Mouse (Mus musculus) midbrain, embryonic 16.5 days (tissue): ENCODE data around the gene Herc3. TPM values are rescaled to one million over a fixed set of nuclear protein-coding genes. Genes with fewer than 3 reads are reported as not detected.

Source experiments
- ATAC-seq: fragments of 200-750 bp; cut with Nextera tagmentation; 2 replicates; pipeline ENCODE4 v1.8.0; 2017; ENCODE audit warnings: moderate TSS enrichment
- H3K27ac ChIP-seq: fragments of 300-500 bp; sonication (generic); 2 replicates; pipeline ENCODE4 v1.5.1; 2014; ENCODE audit warnings: mild to moderate bottlenecking, low read length, mixed read lengths
- H3K27me3 ChIP-seq: fragments of 300-500 bp; sonication (generic); 2 replicates; pipeline ENCODE4 v1.6.1; 2014; ENCODE audit warnings: low read depth, low read length, mixed read lengths; ENCODE audit not compliant: control insufficient read depth, insufficient read depth
- H3K36me3 ChIP-seq: fragments of 300-500 bp; sonication (generic); 2 replicates; pipeline ENCODE4 v1.6.1; 2014; ENCODE audit warnings: mild to moderate bottlenecking, low read length, moderate library complexity, mixed read lengths; ENCODE audit not compliant: control insufficient read depth, insufficient read depth
- H3K4me1 ChIP-seq: fragments of 300-500 bp; sonication (generic); 2 replicates; pipeline ENCODE4 v1.6.1; 2014; ENCODE audit warnings: mild to moderate bottlenecking, low read length, mixed read lengths; ENCODE audit not compliant: control insufficient read depth, insufficient read depth
- H3K4me2 ChIP-seq: fragments of 300-500 bp; sonication (generic); 2 replicates; pipeline ENCODE4 v1.6.1; 2014; ENCODE audit warnings: mild to moderate bottlenecking, low read length, mixed read lengths
- H3K4me3 ChIP-seq: fragments of 300-500 bp; sonication (generic); 2 replicates; pipeline ENCODE4 v1.5.1; 2014; ENCODE audit warnings: low read depth, mild to moderate bottlenecking, low read length, moderate library complexity, mixed read lengths
- H3K9ac ChIP-seq: fragments of 300-500 bp; sonication (generic); 2 replicates; pipeline ENCODE4 v1.6.1; 2014; ENCODE audit warnings: low read depth, low read length, mixed read lengths
- H3K9me3 ChIP-seq: fragments of 300-500 bp; sonication (generic); replicated peaks from 2 replicates; pipeline ENCODE4 v1.6.1; 2014; ENCODE audit warnings: mild to moderate bottlenecking, low read length, mixed read lengths; ENCODE audit not compliant: control insufficient read depth, poor library complexity, severe bottlenecking
- WGBS: fragments of 180-500 bp; shearing (Covaris S2); extraction: QIAGEN DNeasy Blood & Tissue Kit; methylation state at CpG from one replicate; pipeline ENCODE4 v1.1.7; 2014; 5-methylcytosine and 5-hydroxymethylcytosine counted together
- polyA plus RNA-seq: library from polyadenylated mRNA; unstranded; fragments of >200 nt; fragmentation: Nextera tagmentation; extraction: Ambion mirVana; gene quantifications from 2 replicates; pipeline ENCODE4 v1.2.1, GENCODE M21; 2015

Herc3 gene
- polyA plus RNA-seq, 1 experiment from 2014 or later, result 31.9 TPM

DNA sequence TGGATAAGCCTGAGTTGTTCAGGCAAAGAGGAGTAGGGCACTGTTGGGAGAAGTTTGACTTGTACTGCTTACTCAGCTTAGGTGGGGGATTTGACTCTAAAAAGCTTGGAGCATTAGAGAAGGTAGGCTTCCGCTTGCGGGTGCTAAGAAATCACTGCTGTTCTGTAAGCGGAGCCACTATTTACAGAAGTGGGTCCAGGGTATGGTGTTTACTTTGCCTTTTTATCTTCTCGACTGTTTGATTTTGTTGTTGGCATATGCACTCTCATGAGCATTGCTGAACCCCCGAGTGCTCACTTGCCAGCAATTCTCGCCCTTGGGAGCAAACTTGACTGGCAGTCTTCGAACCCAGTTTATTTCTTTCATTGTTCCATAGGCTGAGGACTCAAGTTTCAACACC lies 69.3 kb downstream of the Herc3 start:
- Histone ChIP-seq H3K27me3 (no peaks in the 10 kb centered on the region), H3K27ac (no peak overlapping the region), H3K9me3 (no peaks in the 10 kb centered on the region), H3K4me2 (no peak overlapping the region), H3K36me3 (peaks cover 12% of the 10 kb centered on the region), H3K4me3 (no peak overlapping the region), H3K9ac (no peak overlapping the region), H3K4me1 (peaks cover 10% of the 10 kb centered on the region)
- 93% methylated on average over 7 of the region's 7 CpGs for WGBS
- no peak for ATAC-seq

DNA sequence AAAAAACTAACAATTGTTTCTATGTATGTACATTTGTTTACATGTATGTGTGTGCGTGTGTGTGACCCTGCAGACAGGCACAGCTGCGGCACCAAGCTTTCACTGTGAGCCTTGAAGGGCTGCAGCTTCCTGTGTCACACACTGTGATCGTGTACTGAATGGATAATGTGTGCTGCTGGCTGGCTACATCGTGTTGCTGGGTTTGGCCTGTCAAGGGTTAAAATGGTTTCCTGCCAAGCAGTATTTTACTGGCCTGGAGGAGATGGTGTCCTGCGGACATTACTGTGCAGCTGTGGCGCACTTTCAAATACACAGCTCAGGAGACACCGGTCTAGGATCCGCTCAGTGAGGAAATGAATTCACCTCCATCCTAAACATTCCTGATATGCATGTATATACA lies 71.9 kb downstream of the Herc3 start:
- ATAC-seq, result peak; percentile 63
- peaks cover 12% of the 10 kb centered on the region for H3K4me1 ChIP-seq
- no peaks in the 10 kb centered on the region for H3K27me3 ChIP-seq
- H3K4me2 ChIP-seq, result peak overlapping the region; percentile 36
- H3K9me3 ChIP-seq, result peaks cover 10% of the 10 kb centered on the region
- H3K36me3 ChIP-seq, result peaks cover 14% of the 10 kb centered on the region
- WGBS, result 15% methylated on average over 8 of the region's 8 CpGs
- peak overlapping the region; percentile 46; the same call in 1 of the 2 replicates for H3K9ac ChIP-seq
- H3K4me3 ChIP-seq, result no peak overlapping the region
- peak overlapping the region; percentile 61 for H3K27ac ChIP-seq

DNA sequence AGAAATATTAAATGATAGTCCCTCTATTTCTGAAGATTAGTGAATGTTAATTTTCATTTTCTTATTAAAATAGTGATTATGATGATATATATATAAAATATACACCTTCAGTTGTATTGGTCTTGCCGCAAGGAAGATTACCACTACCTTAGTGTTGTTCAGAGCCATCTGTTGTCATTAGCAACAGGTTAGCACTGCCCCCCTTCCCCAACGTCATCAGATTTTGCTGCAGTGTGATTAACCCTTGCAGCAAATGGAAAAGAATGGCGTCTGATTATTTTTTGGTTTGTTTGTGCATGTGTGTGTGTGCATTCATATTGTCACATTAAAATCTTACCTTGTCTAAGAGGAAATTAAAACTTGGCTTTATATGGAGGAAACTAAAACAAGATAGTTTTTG lies 73.3 kb downstream of the Herc3 start:
- 51% methylated on average over 3 of the region's 3 CpGs for WGBS
- H3K4me3 ChIP-seq, result no peak overlapping the region
- ATAC-seq, result no peak

DNA sequence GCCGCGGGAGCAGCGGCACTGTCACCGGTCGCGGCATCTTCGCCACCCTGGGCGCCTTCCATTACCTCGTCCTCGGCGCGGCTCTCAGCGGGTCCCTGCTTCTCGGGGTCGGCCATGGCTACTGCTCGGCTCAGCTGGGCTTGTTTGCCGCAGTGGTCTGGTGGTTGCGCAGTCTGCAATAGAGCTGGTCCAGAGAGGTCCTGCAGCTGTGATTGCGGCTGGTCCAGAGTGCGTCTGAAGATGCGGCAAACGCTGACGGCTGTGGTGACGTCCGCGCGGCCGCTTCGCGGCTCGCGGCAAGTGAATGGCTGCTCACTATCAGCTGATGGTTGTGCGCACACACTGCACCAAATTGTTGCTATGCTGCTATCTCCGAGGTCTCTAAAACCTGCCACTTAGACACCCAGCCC lies 75.6 kb downstream of the Herc3 start, which contains the start of gene Nap1l5:
Nap1l5 (minus strand) TSS at position 225 of the 410 bp plus-strand sequence.
- peaks cover 10% of the 10 kb centered on the region for H3K9me3 ChIP-seq
- peaks cover 11% of the 10 kb centered on the region for H3K4me1 ChIP-seq
- no peaks in the 10 kb centered on the region for H3K27me3 ChIP-seq
- peak within 1 kb of the TSS; percentile 58 for H3K9ac ChIP-seq
- 36% methylated on average over 34 of the region's 34 CpGs for WGBS
- H3K4me2 ChIP-seq, result peak within 1 kb of the TSS; percentile 58
- peaks cover 14% of the 10 kb centered on the region for H3K36me3 ChIP-seq
- peak within 1 kb of the TSS; percentile 86 for H3K27ac ChIP-seq
- peak; percentile 98 for ATAC-seq
- peak within 1 kb of the TSS; percentile 49 for H3K4me3 ChIP-seq

More for the DNA sequence above, 73.3 kb downstream of the Herc3 start:
- peaks cover 12% of the 10 kb centered on the region for H3K4me1 ChIP-seq
- no peak overlapping the region for H3K9ac ChIP-seq
- H3K36me3 ChIP-seq, result peaks cover 14% of the 10 kb centered on the region
- peaks cover 10% of the 10 kb centered on the region for H3K9me3 ChIP-seq
- H3K27ac ChIP-seq, result no peak overlapping the region
- no peaks in the 10 kb centered on the region for H3K27me3 ChIP-seq
- H3K4me2 ChIP-seq, result no peak overlapping the region

DNA sequence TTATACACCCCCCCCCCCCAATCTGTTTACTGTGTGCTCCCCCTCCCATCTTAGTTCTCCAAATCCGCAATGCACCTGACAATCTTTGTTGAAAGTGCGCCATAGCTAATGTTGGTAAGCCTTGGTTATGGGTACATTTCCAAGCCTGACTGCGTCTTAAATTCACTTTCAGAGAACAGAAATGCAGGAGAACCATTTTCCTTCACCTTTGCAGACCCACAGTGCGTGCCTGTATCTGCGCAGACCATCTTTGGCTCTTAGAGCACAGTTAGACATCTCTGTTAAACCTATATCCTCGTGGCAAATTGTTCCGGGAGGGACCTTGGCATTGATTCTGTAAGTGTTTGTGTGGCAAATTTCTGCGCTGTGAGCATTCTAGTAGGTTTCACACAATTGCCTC lies 76.1 kb downstream of the Herc3 start:
- H3K4me1 ChIP-seq, result peaks cover 9% of the 10 kb centered on the region
- peak; percentile 16; the same call in 1 of the 2 replicates for ATAC-seq
- peak overlapping the region; percentile 54 for H3K9ac ChIP-seq
- H3K36me3 ChIP-seq, result peaks cover 14% of the 10 kb centered on the region
- WGBS, result 64% methylated on average over 8 of the region's 8 CpGs
- H3K27me3 ChIP-seq, result no peaks in the 10 kb centered on the region
- H3K9me3 ChIP-seq, result peaks cover 10% of the 10 kb centered on the region
- peak overlapping the region; percentile 49 for H3K4me3 ChIP-seq
- peak overlapping the region; percentile 58 for H3K4me2 ChIP-seq
- H3K27ac ChIP-seq, result peak overlapping the region; percentile 86

DNA sequence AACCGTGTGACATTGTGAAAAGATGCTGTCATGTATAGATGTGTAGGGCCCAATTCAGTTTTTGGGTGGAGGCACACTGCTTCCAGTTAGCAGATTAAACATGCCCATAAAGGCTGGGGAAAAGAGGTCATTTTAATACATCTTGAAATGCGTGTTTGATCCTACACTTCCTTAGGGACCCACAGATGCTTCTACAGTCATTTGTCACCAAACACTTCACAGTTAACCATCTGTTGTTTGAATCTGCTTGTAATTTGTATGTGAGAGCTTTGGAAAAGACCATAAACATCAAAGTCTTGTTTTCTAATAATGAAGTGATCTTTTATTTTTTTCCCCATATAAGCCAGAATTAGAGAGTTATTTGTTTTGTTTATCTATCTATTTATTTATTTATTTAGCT lies 76.5 kb downstream of the Herc3 start:
- peak overlapping the region; percentile 49; the same call in 1 of the 2 replicates for H3K4me3 ChIP-seq
- no peak for ATAC-seq
- peak overlapping the region; percentile 86 for H3K27ac ChIP-seq
- 56% methylated on average over 2 of the region's 2 CpGs for WGBS
- peak overlapping the region; percentile 58 for H3K4me2 ChIP-seq
- no peaks in the 10 kb centered on the region for H3K27me3 ChIP-seq
- peak overlapping the region; percentile 54; the same call in 1 of the 2 replicates for H3K9ac ChIP-seq
- H3K9me3 ChIP-seq, result peaks cover 10% of the 10 kb centered on the region
- H3K4me1 ChIP-seq, result peaks cover 9% of the 10 kb centered on the region
- H3K36me3 ChIP-seq, result peaks cover 14% of the 10 kb centered on the region

DNA sequence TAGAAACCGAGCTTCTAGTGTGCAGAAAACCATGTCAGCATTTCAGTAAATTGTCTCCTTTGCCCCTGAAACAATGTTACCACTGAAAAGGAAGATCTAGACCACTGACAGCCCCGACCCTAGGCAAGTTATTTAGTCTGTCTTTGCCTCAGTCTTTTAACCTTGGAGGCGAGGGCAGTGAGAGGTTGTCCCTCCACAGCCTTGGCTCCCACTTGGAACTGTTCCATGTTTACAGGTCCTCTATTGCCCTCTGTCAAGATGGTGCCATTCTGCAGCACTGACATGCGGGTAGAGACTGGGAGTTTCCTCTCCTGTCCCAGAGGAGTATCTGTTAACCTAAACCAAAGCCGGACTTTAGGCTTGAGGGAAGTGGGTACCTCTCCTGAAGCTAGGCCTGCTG lies 81.6 kb downstream of the Herc3 start:
- no peak for ATAC-seq
- Histone ChIP-seq H3K4me3 (no peak overlapping the region), H3K27me3 (no peaks in the 10 kb centered on the region), H3K9ac (no peak overlapping the region), H3K4me2 (no peak overlapping the region), H3K27ac (no peak overlapping the region), H3K36me3 (0 out of 2 replicates have a peak, but pooled peaks cover 4% of the 10 kb centered on the region), H3K4me1 (no peaks in the 10 kb centered on the region), H3K9me3 (no peaks in the 10 kb centered on the region)
- WGBS, result 79% methylated on average over 5 of the region's 5 CpGs

DNA sequence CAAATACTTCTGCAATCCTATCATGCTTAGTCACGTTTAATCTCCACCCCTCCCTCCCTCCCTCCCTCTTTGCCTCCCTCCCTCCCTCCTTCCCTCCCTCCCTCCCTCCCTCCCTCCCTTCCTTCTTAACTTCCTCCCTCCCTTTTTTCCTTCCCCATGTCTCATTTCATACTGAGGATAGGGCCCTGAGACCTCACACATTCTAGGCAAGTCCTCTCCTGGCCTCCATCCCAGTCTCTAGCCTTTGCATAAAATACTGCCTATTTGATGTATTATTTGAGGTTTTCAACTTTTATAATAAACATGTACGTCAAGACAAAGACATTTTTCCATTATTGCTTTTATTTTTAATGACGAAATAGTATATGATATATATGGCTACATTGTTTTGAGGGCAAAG lies 82.3 kb downstream of the Herc3 start:
- no peak overlapping the region for H3K9ac ChIP-seq
- H3K9me3 ChIP-seq, result no peaks in the 10 kb centered on the region
- H3K4me1 ChIP-seq, result no peaks in the 10 kb centered on the region
- no peak for ATAC-seq
- H3K36me3 ChIP-seq, result peaks cover 4% of the 10 kb centered on the region; the same call in 1 of the 2 replicates
- no peak overlapping the region for H3K4me2 ChIP-seq
- H3K4me3 ChIP-seq, result no peak overlapping the region
- 76% methylated on average over 3 of the region's 3 CpGs for WGBS
- H3K27ac ChIP-seq, result no peak overlapping the region
- no peaks in the 10 kb centered on the region for H3K27me3 ChIP-seq

DNA sequence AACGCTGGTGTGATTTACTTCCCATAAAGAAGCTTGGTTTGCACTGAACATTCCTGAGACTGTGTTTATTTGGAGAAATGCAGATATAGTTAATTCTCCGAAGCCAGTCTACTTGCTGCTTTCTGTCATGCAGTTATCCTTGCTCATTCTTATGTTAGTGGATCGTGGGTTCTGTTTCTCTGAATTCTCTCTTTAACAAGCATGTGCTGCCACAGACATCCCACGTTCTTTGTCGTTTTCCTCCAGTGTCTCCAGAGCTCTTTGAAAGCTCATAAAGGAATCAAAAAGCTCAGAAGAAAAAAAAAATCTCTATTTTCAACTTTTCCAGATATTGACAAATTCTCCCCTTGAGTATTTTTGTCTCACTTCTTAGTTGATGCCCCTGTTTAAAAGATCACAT lies 82.7 kb downstream of the Herc3 start:
- H3K4me1 ChIP-seq, result no peaks in the 10 kb centered on the region
- H3K27me3 ChIP-seq, result no peaks in the 10 kb centered on the region
- H3K27ac ChIP-seq, result no peak overlapping the region
- H3K36me3 ChIP-seq, result peaks cover 7% of the 10 kb centered on the region
- WGBS, result 79% methylated on average over 5 of the region's 5 CpGs
- H3K4me3 ChIP-seq, result no peak overlapping the region
- H3K9ac ChIP-seq, result no peak overlapping the region
- ATAC-seq, result no peak
- H3K9me3 ChIP-seq, result no peaks in the 10 kb centered on the region
- no peak overlapping the region for H3K4me2 ChIP-seq
